15 mouse cellular contexts compared by ENCODE assay signal in genomic region chr16:96912103-96912502, GRCm38 (mm10).
DNase-seq lines count a peak whose midpoint lies in the region; ATAC-seq and TF ChIP-seq lines count a peak whose summit lies in the region.
"Had no signal": no experiment of that assay in that cellular context is flagged by ENCODE, and none has a peak within 500 bp of the region (broad histone marks: within the 10 kb centered on the region; RNA-seq: fewer than 3 reads in every experiment).

No protein-coding gene starts in this region.

- DNase-seq in hindbrain, embryonic 11.5 days (ENCODE audit: low spot score), result no peak
- no peak for DNase-seq in midbrain, embryonic 14.5 days
- no peak for DNase-seq in midbrain, postnatal 0 days (ENCODE audit: low spot score)
- DNase-seq in left cerebral cortex, postnatal 36 days (ENCODE audit: low spot score in 2 of 2), result no peak
- DNase-seq: adrenal gland, adult 8-10 months; adrenal gland, postnatal 36 days; cerebellum, adult 2 months; cerebellum, postnatal 10 days; heart, postnatal 14 days had no signal

- 97% methylated on average over 2 of the region's 2 CpGs for WGBS in hindbrain, embryonic 13.5 days
- whole genome bisulfite sequencing in hindbrain, embryonic 11.5 days, result 90% methylated on average over 2 of the region's 2 CpGs
- WGBS in midbrain, embryonic 14.5 days, result 98% methylated on average over 2 of the region's 2 CpGs
- 89% methylated on average over 2 of the region's 2 CpGs for WGBS in midbrain, postnatal 0 days

- no peaks in the 10 kb centered on the region for H3K27me3 ChIP-seq in hindbrain, embryonic 13.5 days
- H3K27me3 ChIP-seq in hindbrain, embryonic 11.5 days (ENCODE audit: control insufficient read depth, insufficient read depth, low read length), result no peaks in the 10 kb centered on the region
- H3K27me3 ChIP-seq in midbrain, embryonic 14.5 days (ENCODE audit: control insufficient read depth, insufficient read depth, low read length), result no peaks in the 10 kb centered on the region
- H3K27me3 ChIP-seq in midbrain, postnatal 0 days (ENCODE audit: insufficient read depth, low read length), result no peaks in the 10 kb centered on the region
- H3K27me3 ChIP-seq: CH12.LX; embryonic facial prominence, embryonic 12.5 days; forebrain, embryonic 15.5 days had no signal

- peaks cover 21% of the 10 kb centered on the region for H3K4me1 ChIP-seq in hindbrain, embryonic 13.5 days (replicated peaks)
- H3K4me1 ChIP-seq in hindbrain, embryonic 11.5 days (replicated peaks; ENCODE audit: control insufficient read depth, insufficient read depth, low read length), result no peaks in the 10 kb centered on the region
- H3K4me1 ChIP-seq in midbrain, embryonic 14.5 days (ENCODE audit: control insufficient read depth, insufficient read depth, low read length), result peaks cover 11% of the 10 kb centered on the region
- no peaks in the 10 kb centered on the region for H3K4me1 ChIP-seq in midbrain, postnatal 0 days (ENCODE audit: insufficient read depth, low read length)
- H3K4me1 ChIP-seq: embryonic facial prominence, embryonic 12.5 days; forebrain, embryonic 15.5 days had no signal

- H3K27ac ChIP-seq in hindbrain, embryonic 13.5 days, result peak overlapping the region; percentile 56; the same call in 1 of the 2 replicates
- no peak overlapping the region for H3K27ac ChIP-seq in hindbrain, embryonic 11.5 days (ENCODE audit: low read depth, low read length)
- peak overlapping the region; percentile 14; the same call in 1 of the 2 replicates for H3K27ac ChIP-seq in midbrain, embryonic 14.5 days (replicated peaks; ENCODE audit: low read depth, low read length)
- no peak overlapping the region for H3K27ac ChIP-seq in midbrain, postnatal 0 days (ENCODE audit: low read depth, low read length)
- H3K27ac ChIP-seq: embryonic facial prominence, embryonic 12.5 days; forebrain, embryonic 15.5 days had no signal

- H3K4me3 ChIP-seq in hindbrain, embryonic 13.5 days, result no peak overlapping the region
- no peak overlapping the region for H3K4me3 ChIP-seq in hindbrain, embryonic 11.5 days (ENCODE audit: low read depth, low read length)
- H3K4me3 ChIP-seq in midbrain, embryonic 14.5 days (replicated peaks; ENCODE audit: low read depth, low read length), result no peak overlapping the region
- H3K4me3 ChIP-seq in midbrain, postnatal 0 days (ENCODE audit: low read depth, low read length), result no peak overlapping the region
- H3K4me3 ChIP-seq: embryonic facial prominence, embryonic 12.5 days; forebrain, embryonic 15.5 days had no signal

- H3K4me2 ChIP-seq in hindbrain, embryonic 13.5 days, result no peak overlapping the region
- no peak overlapping the region for H3K4me2 ChIP-seq in hindbrain, embryonic 11.5 days (replicated peaks; ENCODE audit: low read depth, low read length)
- no peak overlapping the region for H3K4me2 ChIP-seq in midbrain, embryonic 14.5 days (ENCODE audit: low read length)
- H3K4me2 ChIP-seq in midbrain, postnatal 0 days (ENCODE audit: low read depth, low read length, poor library complexity, severe bottlenecking), result no peak overlapping the region
- H3K4me2 ChIP-seq: embryonic facial prominence, embryonic 12.5 days; forebrain, embryonic 15.5 days had no signal

- H3K36me3 ChIP-seq in hindbrain, embryonic 13.5 days, result no peaks in the 10 kb centered on the region
- H3K36me3 ChIP-seq in hindbrain, embryonic 11.5 days (ENCODE audit: control insufficient read depth, insufficient read depth, low read length), result no peaks in the 10 kb centered on the region
- H3K36me3 ChIP-seq in midbrain, embryonic 14.5 days (ENCODE audit: control insufficient read depth, insufficient read depth, low read length), result no peaks in the 10 kb centered on the region
- H3K36me3 ChIP-seq in midbrain, postnatal 0 days (ENCODE audit: insufficient read depth, low read length), result no peaks in the 10 kb centered on the region
- H3K36me3 ChIP-seq: embryonic facial prominence, embryonic 12.5 days; forebrain, embryonic 15.5 days had no signal

- ATAC-seq in hindbrain, embryonic 13.5 days (ENCODE audit: low FRiP score), result no peak
- ATAC-seq in hindbrain, embryonic 11.5 days (ENCODE audit: low FRiP score), result no peak
- ATAC-seq in midbrain, embryonic 14.5 days (ENCODE audit: low FRiP score, low TSS enrichment), result no peak
- no peak for ATAC-seq in midbrain, postnatal 0 days (ENCODE audit: low FRiP score)
- peak; percentile 50 for ATAC-seq in megakaryocyte progenitor cell, adult 5-6 weeks (replicated peaks; ENCODE audit: poor library complexity)
- ATAC-seq: forebrain, embryonic 15.5 days; hindbrain, postnatal 0 days had no signal

- H3K9ac ChIP-seq in hindbrain, embryonic 13.5 days, result no peak overlapping the region
- H3K9ac ChIP-seq in hindbrain, embryonic 11.5 days (ENCODE audit: low read depth, low read length), result no peak overlapping the region
- H3K9ac ChIP-seq in midbrain, embryonic 14.5 days (replicated peaks; ENCODE audit: low read length), result no peak overlapping the region
- no peak overlapping the region for H3K9ac ChIP-seq in midbrain, postnatal 0 days (replicated peaks; ENCODE audit: low read length, poor library complexity, severe bottlenecking)
- H3K9ac ChIP-seq: embryonic facial prominence, embryonic 12.5 days; forebrain, embryonic 15.5 days had no signal

- no peaks in the 10 kb centered on the region for H3K9me3 ChIP-seq in hindbrain, embryonic 13.5 days
- no peaks in the 10 kb centered on the region for H3K9me3 ChIP-seq in hindbrain, embryonic 11.5 days (ENCODE audit: control insufficient read depth, low read length)
- H3K9me3 ChIP-seq in midbrain, embryonic 14.5 days (ENCODE audit: control insufficient read depth, low read length), result no peaks in the 10 kb centered on the region
- H3K9me3 ChIP-seq in midbrain, postnatal 0 days (ENCODE audit: low read length), result no peaks in the 10 kb centered on the region
- H3K9me3 ChIP-seq: embryonic facial prominence, embryonic 12.5 days; forebrain, embryonic 15.5 days had no signal

- intact Hi-C loops in left cerebral cortex, postnatal 36 days (cut with DNase I), result no loop called here

- no peak for TF ChIP-seq CTCF in midbrain, postnatal 0 days (IDR thresholded peaks at IDR 0.05)

Comparison
In these comparisons a context has a peak if more than half of its experiments do, and no peak if none do; other contexts are left out.
1. H3K27ac ChIP-seq: peak in hindbrain, embryonic 13.5 days (single experiment) and midbrain, embryonic 14.5 days (single experiment); none in hindbrain, embryonic 11.5 days (single experiment) and midbrain, postnatal 0 days (single experiment).